Mouse (Mus musculus) MN1 (cell line): Measurements from ENCODE around the gene Pkd2.
"Not testable (repeated sequence)": the region's sequence is repeated elsewhere in the genome, so short reads cannot be mapped to it uniquely, and the experiment has no call there.

Experiments
- DNase-seq: peaks from one replicate; pipeline ENCODE4 v3.0.0-alpha.2; 2016; ENCODE audit warnings: low spot score

Gene Pkd2

DNA sequence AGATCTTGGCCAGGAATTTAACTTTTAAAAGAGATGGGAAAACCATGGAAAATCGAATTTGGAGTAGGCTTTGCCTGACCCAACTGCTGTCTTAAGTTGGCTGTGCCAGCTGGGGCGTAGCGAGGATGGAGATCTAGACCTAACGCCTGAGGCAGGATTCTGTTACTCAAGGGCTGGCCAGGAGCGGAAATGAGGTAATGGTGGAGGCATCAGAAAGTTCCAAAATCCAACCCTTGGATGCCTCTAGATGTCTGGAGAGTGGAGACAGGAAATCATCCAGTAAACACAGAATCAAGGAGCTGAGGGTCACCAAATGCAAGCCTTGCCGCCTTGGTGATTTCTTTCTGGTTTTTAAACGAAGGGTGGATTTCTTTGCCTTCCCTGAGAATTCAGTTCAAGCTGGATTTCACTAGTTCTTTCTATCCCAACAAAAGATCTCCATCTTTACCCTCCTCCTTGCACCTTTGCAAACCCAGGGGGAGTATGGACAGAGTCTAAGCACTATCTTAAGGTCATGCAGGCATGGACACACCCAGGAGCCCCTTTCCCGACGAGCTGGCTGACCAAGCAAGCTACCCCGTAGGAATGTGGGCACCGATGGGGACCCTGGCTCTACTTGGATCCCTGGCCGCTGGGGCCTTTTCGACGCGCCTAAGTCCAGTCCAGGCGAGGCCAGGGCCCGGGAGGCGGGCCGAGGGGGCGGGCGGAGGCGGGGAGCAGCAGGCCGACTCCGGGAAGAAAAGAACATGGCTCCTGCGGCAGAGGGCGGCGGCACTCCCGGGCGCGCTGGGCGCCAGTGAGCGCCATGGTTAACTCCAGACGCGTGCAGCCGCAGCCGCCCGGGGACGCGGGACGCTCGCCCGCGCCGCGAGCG lies at the start of gene Pkd2:
TSS of gene Pkd2 (plus strand) at position 619 of the 874 bp plus-strand sequence.
- DNase-seq: peak; percentile 80

DNA sequence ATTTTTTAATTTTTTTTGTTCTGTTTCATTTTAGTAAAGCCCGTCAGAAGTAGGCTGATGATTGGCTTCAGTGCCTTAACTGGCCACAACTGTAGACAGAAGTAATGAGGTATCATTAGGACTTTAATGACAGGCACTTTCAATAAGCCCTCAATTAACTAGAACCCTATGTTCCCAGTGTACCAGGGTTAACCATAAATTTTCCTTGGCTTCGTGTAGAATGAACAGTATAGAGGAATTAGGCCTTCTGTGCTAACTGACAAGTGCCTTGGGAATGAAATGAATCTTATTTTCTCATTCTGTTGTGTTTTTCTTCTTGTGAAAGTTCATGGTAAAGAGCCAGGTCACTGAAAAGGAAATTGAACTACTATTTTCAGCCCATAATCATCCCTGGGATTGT lies 43.3 kb upstream of the Pkd2 start:
- DNase-seq: no peak

- DNase-seq: no peak
These were observed 42.2 kb upstream of the Pkd2 start for GRCm38 (mm10) chr5:104417028-104417427.

DNA sequence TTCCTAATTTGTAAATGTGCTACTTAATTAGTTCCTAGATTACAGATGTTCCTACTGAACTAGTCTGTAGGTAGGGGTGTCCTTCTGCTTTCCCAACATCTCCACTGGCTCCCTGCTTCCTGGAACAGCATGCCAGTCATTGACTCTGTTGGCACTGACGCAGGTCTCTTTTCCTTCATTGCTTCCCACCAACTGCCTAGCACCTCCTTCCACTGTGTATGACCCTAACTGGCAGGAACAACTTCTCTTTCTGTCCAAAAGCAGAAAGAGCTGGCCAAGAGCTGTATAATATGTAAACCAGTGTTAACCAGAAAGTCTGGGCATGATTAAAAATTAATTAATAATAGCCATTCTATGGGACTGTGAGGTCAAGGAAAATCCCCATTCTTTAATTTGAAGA lies 41.5 kb upstream of the Pkd2 start:
- no peak for DNase-seq

DNA sequence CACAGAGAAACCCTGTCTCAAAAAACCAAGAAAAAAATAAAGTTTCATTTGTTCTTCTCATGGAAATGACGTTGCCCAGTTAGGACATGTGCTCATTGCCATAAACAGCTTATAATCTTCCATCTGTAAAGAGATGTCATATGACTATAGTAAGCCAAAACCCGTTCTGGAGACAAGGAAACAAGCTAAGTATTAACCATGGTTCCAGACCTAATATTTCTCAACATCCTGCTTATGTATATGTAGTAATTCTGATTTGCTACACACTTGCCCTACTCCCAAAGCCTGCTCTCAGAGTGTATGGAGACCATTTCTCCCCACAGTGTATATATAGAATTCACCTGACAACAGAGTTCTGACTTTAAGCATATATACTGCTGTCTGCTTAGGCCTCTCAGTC lies 37.2 kb upstream of the Pkd2 start:
- no peak for DNase-seq

DNA sequence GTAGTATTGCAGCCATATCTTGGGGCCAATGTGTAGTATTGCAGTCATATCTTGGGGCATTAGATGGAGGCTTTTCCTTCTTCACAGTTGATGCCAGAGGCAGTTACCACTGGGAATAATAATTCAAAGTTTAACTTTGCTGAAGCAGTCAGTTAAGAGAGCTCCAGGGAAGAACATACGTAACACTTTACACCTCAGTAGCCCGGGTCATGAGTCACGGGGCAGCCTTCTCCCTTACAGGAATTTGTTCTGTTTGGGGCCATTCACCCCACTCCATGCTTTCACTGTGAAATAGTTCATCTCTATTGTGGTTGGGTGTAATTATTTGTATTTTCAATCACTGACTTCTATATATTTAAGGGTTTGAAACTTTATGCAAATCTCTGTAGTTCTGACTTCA lies 35.4 kb upstream of the Pkd2 start:
- no peak for DNase-seq

- no peak for DNase-seq
These were observed 33.3 kb upstream of the Pkd2 start for GRCm38 (mm10) chr5:104425949-104426348.

DNA sequence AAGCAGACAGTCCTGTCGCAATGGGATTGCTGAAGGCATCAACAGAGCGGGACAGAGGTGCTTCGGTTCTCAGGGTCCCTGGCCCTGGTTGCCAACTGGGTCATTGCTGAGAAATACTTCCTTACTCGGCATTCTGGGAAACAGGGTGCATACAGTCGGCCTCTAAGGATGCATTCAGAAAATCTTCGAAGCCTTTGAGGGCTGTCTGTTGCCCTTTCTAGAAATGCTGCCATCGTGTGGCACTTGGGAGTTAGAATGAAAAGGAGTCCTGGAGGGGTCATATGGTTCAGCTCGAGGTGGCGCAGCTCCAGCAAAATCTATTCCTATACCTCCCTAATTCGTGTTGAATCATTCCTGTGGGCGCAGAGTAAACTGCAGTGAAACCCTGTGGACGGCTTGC lies 26.4 kb upstream of the Pkd2 start:
- DNase-seq: peak; percentile 21

DNA sequence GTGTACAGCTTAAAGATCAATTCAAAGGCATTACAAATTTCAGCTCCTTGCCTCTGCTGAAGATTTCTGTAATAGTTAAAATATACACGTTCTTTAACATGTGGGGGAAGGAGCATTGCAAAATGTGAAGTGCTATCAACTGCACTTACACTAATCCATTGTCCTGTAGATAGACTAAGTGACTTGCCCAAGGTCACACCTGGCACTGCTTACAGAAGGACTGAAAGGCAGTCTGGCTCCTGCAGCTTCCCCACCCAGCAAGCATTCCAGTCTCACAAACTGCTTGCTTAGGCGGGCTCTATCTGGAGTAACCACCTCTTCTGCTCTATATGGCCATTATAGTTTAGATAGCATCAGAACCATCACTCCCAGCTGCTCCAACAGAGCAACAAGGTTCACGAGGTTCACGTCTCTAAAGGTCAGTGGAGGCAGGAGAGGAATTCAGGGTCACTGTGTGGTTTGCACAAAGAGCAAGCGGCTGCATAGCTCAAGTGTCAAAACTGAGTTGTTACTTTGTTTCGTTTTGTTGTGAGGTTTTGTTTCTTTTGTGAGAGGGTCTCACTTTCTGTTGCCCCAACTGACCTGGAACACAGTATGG lies 25.2 kb upstream of the Pkd2 start:
- DNase-seq: no peak

DNA sequence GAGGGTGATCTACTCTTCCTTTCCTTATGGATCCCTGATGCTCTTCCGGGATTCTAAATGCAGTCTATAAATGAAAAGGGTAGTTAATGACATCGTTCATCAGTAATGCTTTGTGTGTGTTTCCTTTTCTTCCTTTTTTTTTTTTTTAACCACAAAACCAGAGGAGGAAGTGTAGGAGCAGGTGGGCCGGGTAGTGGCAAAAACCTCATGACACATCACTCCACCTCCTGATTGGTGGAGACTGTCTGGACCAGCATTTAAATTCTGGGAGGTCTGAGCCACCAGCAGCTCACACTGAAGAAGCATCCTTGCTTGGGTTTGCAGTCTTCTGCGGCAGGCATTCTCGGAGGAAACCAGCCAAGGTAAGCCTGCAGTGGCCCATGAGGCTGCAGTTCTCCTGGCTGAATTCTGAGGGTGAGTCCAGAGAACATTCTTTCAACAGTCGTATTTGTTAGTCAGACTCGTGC lies 24.4 kb upstream of the Pkd2 start, which contains the start of gene Spp1:
TSS of gene Spp1 (plus strand) at position 284 of the 467 bp plus-strand sequence.
- DNase-seq: no peak

DNA sequence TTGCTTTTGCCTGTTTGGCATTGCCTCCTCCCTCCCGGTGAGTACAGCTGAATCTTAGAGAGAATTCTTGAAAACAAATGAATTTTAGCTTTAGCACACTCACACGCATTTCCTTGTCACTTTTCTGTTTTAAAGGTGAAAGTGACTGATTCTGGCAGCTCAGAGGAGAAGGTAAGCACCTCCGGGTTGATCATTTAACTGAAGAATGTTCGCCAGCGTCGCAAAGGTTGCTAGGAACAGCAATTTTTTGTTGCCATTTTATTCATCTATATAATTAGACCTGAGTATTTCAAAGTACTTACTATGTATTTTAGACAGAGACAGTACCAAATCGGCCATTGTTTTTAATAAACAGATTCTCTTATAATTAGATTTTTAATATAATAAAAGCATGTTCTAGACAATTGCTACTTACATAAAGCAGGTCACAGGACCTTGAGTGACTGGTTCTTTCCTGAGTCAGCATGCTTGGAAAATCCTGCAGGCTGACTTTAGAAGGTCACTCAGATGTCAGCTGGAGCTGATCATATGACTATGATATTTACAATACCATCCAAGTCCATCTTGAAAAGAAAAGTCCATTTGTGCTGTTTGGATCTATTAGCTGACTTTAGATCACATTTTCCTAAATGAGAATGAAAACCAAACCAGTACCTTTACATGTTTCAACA lies 22.7 kb upstream of the Pkd2 start:
- DNase-seq: no peak

DNA sequence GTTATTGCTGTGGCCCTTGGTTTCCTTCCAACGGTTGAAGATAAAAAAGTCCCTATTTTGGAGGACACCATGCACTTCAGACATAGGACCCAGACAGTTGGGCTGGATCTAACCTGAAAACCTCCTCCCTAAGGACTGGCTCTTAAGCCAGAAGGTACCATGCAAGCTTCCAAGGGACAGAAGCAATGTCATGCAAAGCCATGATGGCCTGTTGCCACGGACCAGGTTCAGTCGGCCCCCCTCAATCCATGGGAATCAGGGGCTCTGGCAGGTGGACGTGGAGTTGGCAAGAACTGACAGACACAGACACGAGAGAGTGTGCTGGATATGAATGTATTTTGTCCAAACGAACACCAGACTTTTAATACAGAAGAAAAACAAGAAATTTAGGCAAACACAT lies 16.9 kb upstream of the Pkd2 start:
- no peak for DNase-seq

GRCm38 (mm10) chr5:104442850-104443249 lies 16.4 kb upstream of the Pkd2 start:
- no peak for DNase-seq

DNA sequence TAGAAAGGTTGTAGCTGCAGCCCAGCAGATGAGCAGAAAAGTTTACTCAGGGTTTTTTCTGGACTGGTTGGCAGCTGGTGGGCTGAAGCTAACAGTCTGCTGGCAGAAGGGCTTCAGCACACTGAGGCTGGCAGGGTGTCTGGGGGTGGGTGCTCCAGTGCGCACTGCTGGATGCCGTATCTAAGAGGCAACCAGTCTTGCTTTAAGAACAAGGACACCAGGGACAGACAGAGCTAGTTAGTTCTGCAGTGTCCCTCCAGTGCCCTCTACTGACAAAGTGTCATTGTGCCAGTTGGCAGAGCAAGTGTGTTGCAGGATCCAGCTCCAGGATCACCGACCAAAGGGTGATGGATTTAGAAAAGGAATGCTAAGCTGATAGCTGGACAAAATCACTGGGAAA lies 13.1 kb upstream of the Pkd2 start:
- DNase-seq: peak; percentile 34

- DNase-seq: not testable (repeated sequence)
These were observed 10.9 kb upstream of the Pkd2 start for GRCm38 (mm10) chr5:104448346-104448745.

GRCm38 (mm10) chr5:104449491-104449890 lies 9.8 kb upstream of the Pkd2 start:
- no peak for DNase-seq

DNA sequence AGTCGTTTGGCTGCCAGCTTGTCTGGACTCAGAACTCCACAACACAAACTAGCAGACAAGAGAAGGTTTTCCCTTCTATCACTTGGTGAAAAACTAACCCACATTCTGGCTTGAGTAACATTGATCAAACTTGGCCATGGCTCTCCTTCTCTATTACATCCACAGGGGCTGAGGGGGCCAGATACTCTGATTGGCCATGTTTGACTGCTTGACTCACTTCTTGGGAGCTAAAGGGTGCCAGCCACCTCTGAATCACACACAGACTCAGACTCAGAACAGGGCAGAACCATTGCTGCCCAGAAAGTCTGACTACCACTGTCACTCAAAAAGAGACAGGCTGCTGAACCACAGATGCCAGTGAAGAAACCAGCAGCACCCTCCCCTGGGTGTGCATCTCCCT lies 6.2 kb upstream of the Pkd2 start:
- DNase-seq: no peak

DNA sequence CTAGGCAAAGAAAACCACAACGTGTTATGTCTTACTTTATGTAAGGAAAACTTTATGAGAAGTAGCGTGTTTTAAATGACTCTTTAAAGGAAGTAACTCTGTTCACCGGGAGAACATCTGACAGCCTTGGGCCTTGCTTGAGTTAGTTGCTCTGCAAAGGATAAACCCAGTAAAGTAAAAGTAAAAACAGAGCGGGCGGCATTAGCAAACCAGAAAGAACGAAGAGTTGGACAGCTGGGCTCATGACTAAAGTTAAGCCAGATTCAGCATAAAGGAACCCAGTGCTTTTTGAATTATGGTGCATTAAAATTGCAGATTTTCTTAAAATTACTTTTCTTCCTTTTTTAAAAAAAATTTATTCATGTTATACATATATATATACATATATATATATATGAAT lies 4.7 kb upstream of the Pkd2 start:
- no peak for DNase-seq

- peak; percentile 57 for DNase-seq
These were observed 631 bp downstream of the Pkd2 start for GRCm38 (mm10) chr5:104459706-104460455.

GRCm38 (mm10) chr5:104460456-104460838 lies 1.2 kb downstream of the Pkd2 start:
- DNase-seq: no peak

- no peak for DNase-seq
These were observed 1.6 kb downstream of the Pkd2 start for GRCm38 (mm10) chr5:104460856-104461255.

- peak; percentile 27 for DNase-seq
These were observed 6.0 kb downstream of the Pkd2 start for GRCm38 (mm10) chr5:104465279-104465678.
